Mouse (Mus musculus) heart, postnatal 0 days (tissue): ENCODE measurements around the gene Nudt3.

Experiments used
- CTCF ChIP-seq: IDR thresholded peaks from 2 replicates; pipeline ENCODE4 v1.5.1; 2016; ENCODE audit warnings: antibody characterized with exemption, control low read depth, low read depth
- EP300 ChIP-seq: IDR thresholded peaks from 2 replicates; pipeline ENCODE4 v1.6.1; 2016; ENCODE audit warnings: antibody characterized with exemption, low read depth

- TF ChIP-seq CTCF (peak; percentile 16), EP300 (no peak)
These were observed 65.9 kb downstream of the Nudt3 start for GRCm38 (mm10) chr17:27557181-27557926.
